Mouse (Mus musculus): ENCODE results near the gene Prss53.

Prss53 gene

GRCm38 (mm10) chr7:127890798-127891197, at the start of gene Prss53:
Prss53 (minus strand) TSS chr7:127890970.
- DNase-seq (ENCODE audit: low spot score), result no peak

DNA sequence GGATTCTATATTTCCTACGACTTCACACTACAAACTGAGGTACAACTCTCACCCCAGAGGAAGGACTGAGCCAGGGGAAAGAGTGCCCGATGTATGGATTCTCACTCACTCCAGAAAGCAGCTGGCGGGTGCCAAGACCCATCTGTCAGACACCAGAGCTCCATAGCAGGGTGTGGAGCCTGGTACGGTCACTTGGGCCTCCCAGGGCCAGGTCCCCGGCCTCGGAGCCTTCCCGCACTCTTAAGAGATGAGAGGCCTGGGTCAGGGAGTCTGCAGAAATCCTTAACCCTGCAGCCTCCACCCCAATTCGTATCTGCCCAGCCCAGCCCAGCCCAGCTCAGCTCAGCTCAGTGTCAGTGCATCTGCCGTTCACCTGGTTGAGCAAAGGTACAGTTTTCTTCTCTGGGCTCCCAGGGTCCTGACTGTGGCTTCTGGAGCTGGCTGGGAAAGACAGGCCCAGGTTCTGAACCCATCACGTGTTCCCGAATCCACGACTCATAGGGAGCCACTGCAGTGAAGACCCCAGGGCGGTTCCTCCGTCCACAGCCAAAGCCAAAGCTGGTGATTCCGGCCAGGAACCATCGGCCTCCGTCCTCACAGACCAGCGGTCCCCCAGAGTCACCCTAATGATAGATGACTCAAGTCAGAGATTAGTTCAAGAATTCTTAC, 45.6 kb upstream of the Prss53 start:
- DNase-seq (ENCODE audit: low spot score), result no peak

DNA sequence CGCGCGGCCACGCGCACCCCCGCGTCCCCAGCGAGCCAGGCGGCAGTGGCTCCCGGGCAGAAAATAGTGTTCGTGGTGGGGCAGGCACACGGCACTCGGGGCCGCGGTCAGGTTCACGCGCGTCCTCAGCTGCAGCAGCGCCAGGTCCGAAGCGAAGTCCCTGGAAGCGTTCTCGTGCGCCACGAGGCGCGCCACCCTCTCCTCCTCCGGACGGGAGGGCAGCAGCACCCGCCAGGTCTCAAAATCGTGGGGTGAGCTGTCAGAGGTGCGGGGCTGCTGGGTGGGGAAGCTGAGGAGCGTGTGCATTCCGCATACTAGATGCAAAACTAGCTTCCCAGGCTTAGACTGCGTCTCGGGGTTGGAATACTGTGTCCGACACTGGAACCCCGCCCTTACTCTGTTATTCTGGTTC, 45.0 kb upstream of the Prss53 start:
- DNase-seq (ENCODE audit: low spot score), result peak; percentile 44

- peak; percentile 97 for DNase-seq (ENCODE audit: low spot score)
These were observed 44.4 kb upstream of the Prss53 start for GRCm38 (mm10) chr7:127935028-127935722.

DNA sequence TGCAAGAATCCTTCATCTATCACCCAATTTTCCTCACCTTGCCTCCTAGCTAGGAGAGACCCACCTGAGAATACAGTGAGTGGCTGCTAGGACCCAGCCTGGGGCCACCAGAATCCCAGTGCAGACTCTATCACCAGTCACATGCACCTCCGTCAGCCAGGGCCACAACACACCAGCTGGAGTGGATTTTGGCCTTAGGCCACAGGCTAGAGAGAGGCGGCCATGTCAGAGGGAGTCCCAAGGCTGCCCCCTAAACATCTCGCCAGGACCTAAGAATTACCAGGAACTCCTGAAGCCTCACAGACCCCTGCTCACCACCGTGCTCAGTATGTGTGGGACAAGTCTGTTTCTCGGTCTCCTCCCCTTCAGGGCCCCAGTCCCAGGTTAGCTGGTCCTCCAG, 43.3 kb upstream of the Prss53 start:
- DNase-seq (ENCODE audit: low spot score), result no peak

DNA sequence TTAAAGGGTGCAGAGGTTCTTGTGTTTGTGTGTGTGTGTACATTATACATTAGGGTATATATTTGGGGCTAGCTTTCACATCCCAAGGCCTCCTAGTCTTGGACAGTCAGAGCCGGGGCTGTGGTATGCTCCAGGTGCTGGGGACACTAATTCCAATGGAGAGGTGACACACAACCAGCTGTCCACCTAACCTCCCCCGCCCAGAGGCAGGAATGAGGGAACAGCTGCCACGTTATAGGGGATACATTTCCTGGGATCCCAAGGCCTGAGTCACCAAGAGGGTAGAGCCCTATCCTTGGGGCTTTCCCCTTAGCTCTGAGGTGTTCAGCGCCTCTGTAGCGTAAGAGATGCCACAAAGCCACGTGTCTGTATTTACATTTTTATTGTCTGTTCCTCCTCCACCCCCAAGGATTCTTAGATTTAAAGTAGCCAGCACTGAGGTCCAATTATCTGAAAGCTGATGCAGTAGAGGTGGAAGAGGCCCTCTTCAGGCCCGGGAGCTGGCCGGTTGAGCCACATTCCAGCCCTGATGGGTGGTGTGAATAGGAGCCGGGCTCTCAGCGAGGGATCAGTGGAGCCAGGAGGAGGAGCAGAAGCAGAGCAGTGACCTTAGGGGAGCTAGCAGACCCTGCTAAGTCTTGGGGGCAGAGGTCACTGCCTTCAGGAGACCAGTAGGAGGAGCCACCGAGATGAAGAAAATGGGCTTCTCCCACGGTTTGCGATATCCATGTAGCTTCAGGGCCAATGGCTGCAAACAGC, 41.7 kb upstream of the Prss53 start:
- peak; percentile 70 for DNase-seq (ENCODE audit: low spot score)

GRCm38 (mm10) chr7:127931351-127932135, 40.8 kb upstream of the Prss53 start:
- DNase-seq (ENCODE audit: low spot score), result peak; percentile 30

DNA sequence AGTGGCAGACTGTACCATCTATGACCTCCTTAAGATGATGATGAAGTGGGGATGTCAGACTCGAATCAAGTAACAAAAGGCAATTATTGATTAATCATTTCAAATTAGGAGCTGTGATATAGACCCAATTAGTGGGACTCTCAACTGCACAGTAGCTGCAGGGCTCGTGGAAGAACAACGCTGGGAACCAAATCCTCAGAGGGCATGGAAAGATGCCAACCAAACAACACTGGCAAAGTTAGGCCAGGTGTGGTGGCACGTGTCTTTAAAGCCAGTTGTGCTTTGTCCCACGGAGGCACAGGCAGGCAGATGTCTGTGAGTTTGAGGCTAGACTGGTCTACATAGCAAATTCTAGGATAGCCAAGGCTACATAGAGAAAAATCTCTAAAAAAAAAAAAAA, 39.9 kb upstream of the Prss53 start:
- DNase-seq (ENCODE audit: low spot score), result no peak

DNA sequence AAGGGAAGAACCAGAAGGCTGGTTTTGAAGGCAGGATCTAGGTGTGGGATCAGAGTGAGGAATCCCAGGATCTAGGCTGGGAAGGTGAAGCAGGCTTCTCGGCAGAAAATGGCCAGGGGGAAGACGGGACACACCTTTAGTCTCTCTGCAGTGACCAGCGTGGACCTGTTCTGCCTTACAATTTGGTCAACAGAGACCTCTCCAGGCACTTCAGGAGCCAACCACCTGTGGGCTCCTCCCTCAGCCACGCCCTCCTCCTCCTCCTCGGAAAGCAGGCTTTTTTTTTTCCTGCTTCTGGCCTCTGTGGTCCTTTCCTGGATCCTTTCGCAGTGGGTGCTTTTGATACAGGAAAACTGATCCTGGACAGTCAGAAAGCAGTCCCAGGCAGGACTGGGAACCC, 39.2 kb upstream of the Prss53 start, which contains the start of gene Prss8:
Gene Prss8 (minus strand): TSS at position 182 of the 400 bp plus-strand sequence.
- DNase-seq (ENCODE audit: low spot score), result no peak

GRCm38 (mm10) chr7:127928596-127928995, 37.8 kb upstream of the Prss53 start:
- no peak for DNase-seq (ENCODE audit: low spot score)

DNA sequence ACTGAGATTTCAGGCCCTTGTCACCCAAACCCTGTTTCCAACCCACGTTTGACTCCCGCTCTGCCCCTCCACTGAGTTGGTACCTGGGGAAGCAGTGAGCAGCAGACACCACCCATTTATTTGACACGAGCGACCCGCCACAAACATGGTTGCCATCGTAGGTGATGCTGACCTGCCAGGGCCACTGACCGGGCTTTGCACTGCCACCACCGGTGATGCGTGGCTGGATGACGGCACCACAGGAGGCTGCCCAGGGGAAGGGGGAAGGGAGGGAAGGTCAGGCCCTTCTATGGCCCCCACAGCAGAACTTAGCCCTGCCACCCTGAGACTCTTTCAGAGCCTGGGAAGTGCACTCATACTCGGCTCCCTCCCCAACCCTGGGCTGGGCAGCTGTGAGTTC, 37.0 kb upstream of the Prss53 start:
- no peak for DNase-seq (ENCODE audit: low spot score)

- DNase-seq (ENCODE audit: low spot score), result no peak
These were observed 36.1 kb upstream of the Prss53 start for GRCm38 (mm10) chr7:127926846-127927245.

- no peak for DNase-seq (ENCODE audit: low spot score)
These were observed 35.3 kb upstream of the Prss53 start for GRCm38 (mm10) chr7:127926066-127926465.

DNA sequence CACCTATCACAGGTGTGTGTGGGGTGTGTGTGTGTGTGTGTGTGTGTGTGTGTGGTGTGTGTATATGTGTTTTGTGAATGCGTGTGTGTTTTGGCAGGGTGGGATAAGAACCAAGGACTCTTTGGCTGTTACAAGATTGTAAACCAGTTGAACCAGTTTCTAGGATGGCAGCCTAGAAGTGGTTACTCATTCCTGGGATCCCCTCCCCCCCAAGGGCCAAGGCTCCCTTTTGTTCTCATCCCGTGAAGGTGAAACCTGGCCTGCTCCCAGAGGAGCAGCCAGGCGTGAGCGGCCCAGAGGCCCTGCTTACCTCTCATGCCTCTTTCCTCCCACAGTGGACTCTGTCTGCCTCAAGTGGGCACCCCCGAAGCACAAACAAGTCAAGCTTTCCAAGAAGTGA, 34.5 kb upstream of the Prss53 start:
- DNase-seq (ENCODE audit: low spot score), result no peak

DNA sequence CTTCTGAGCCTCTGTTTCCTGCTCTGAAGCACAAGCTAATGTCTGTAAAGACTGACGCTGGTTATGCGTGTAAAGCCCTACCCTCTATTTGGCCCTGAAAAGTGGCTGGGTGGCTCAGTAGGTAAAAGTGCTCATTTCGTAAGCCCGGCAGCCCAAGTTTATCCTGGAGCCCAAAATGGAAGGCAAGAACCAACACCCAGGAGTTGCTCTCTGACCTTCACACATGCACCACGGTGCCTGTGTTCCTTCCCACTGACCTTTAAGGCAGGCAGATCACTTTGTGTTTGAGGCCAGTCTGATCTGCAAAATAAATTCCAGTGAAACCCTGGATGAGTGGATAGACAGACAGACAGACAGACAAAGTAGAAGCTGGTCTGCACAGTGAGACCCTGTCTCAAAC, 32.9 kb upstream of the Prss53 start:
- DNase-seq (ENCODE audit: low spot score), result no peak

DNA sequence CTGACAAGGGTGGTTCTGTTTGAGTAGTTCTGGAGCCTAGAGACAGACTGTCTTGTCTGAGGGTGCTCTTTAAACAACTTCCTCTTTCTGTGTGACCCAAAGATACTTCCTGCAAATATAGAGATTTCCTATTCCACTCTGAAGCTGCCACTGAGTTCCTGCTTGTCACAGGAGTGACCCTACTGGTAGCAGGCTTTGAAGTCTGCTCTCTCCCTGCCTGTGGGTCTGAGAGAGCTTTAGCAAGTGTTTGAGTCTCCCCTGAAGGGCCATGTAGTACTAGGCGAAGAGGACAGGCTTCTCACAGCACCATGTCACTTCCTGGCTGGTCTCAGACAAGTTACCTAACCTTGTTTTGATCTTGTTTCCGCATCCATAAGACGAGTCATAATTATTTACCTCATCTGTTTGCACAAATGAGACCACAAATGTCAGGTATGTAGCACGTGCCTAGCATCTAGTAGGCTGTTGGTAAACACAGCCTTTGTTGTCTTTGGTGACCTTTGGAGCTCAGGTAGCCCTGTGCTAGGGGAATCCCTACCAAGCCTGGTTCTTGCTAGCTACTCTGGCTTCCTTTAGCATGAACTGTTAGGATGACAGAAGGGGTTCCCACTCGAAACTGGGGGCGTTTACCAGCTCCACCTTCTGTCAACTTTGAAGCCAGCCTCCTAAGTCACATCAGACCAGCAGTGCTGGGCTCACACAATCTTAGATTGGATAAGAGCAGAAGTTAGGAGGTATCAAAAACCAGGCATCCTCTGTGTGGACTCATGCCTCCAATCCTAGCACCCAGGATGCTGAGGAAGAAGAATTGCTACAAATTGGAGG, 31.9 kb upstream of the Prss53 start:
- no peak for DNase-seq (ENCODE audit: low spot score)

- DNase-seq (ENCODE audit: low spot score), result peak; percentile 50
These were observed 30.7 kb upstream of the Prss53 start for GRCm38 (mm10) chr7:127921516-127921915.

- DNase-seq (ENCODE audit: low spot score), result peak; percentile 47
These were observed 28.5 kb upstream of the Prss53 start for GRCm38 (mm10) chr7:127919290-127919689.

GRCm38 (mm10) chr7:127918203-127918602, 27.4 kb upstream of the Prss53 start:
- peak; percentile 61 for DNase-seq (ENCODE audit: low spot score)

DNA sequence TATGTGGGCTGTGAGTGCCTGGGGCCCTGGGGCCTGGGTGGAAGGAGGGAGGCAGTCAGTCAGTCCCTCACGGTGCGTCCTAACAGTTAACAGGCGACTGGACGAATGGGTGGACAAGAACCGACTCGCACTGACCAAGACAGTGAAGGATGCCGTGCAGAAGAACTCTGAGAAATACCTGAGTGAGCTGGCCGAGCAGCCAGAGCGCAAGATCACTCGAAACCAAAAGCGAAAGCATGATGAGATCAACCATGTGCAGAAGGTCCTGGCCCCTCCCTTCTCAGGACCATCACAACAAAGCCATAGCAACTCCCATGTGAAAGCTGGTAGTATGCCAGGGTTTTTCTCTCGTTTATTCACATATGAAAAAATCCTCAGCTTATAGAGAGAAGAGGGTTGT, 24.5 kb upstream of the Prss53 start:
- DNase-seq (ENCODE audit: low spot score), result no peak

- no peak for DNase-seq (ENCODE audit: low spot score)
These were observed 22.2 kb upstream of the Prss53 start for GRCm38 (mm10) chr7:127912938-127913337.

Measured in embryo, embryonic 10.5 days (tissue).